Mouse (Mus musculus): Measurements from ENCODE around the gene Ly6g5c.

GRCm38 (mm10) chr17:35085208-35085865, 22.7 kb upstream of the Ly6g5c start, which contains the start of gene Ly6g6f:
- TF ChIP-seq CTCF (IDR thresholded peaks at IDR 0.05; ENCODE audit: low read depth, low read length) (no peak), GATA1 (IDR thresholded peaks at IDR 0.05; ENCODE audit: borderline replicate concordance, low read length) (no peak)

Data from G1E (cell line).